Mouse (Mus musculus): ENCODE data around the gene Pdzd2. TPM values are rescaled to one million over a fixed set of nuclear protein-coding genes. Genes with fewer than 3 reads are reported as not detected.
A peak's percentile ranks its signal among the peaks of the same experiment; 100 is the strongest.

The Pdzd2 gene
- polyA plus RNA-seq, 1 experiment, result 2.4 TPM

GRCm38 (mm10) chr15:12337779-12338137 lies 402.0 kb downstream of the Pdzd2 start:
- H3K4me1 ChIP-seq (ENCODE audit: control insufficient read depth, insufficient read depth, low read length), result peaks cover 5% of the 10 kb centered on the region; the same call in 1 of the 2 replicates
- H3K27ac ChIP-seq (ENCODE audit: insufficient read depth, low read length), result no peak overlapping the region
- no peak overlapping the region for H3K4me3 ChIP-seq (ENCODE audit: insufficient read depth, low read length)
- TF ChIP-seq POLR2A (IDR thresholded peaks at IDR 0.05; ENCODE audit: low read depth, low read length) (no peak), CTCF (IDR thresholded peaks at IDR 0.05; ENCODE audit: borderline replicate concordance, insufficient read depth, low read length) (no peak)

- Histone ChIP-seq H3K4me1 (ENCODE audit: control insufficient read depth, insufficient read depth, low read length) (peaks cover 5% of the 10 kb centered on the region; the same call in 1 of the 2 replicates), H3K4me3 (ENCODE audit: insufficient read depth, low read length) (no peak overlapping the region), H3K27ac (ENCODE audit: insufficient read depth, low read length) (no peak overlapping the region)
- TF ChIP-seq CTCF (IDR thresholded peaks at IDR 0.05; ENCODE audit: borderline replicate concordance, insufficient read depth, low read length), result no peak
- TF ChIP-seq POLR2A (IDR thresholded peaks at IDR 0.05; ENCODE audit: low read depth, low read length), result no peak
Observed at GRCm38 (mm10) chr15:12337030-12337778, 402.5 kb downstream of the Pdzd2 start.

- H3K4me3 ChIP-seq (ENCODE audit: insufficient read depth, low read length), result no peak overlapping the region
- H3K27ac ChIP-seq (ENCODE audit: insufficient read depth, low read length), result no peak overlapping the region
Observed at GRCm38 (mm10) chr15:12334381-12334780, 405.3 kb downstream of the Pdzd2 start.

GRCm38 (mm10) chr15:12331300-12331699 lies 408.4 kb downstream of the Pdzd2 start:
- no peak for TF ChIP-seq CTCF (IDR thresholded peaks at IDR 0.05; ENCODE audit: borderline replicate concordance, insufficient read depth, low read length)
- no peak for TF ChIP-seq POLR2A (IDR thresholded peaks at IDR 0.05; ENCODE audit: low read depth, low read length)
- H3K4me1 ChIP-seq (ENCODE audit: control insufficient read depth, insufficient read depth, low read length), result no peaks in the 10 kb centered on the region
- no peak overlapping the region for H3K4me3 ChIP-seq (ENCODE audit: insufficient read depth, low read length)

More at GRCm38 (mm10) chr15:12334381-12334780, 405.3 kb downstream of the Pdzd2 start:
- no peaks in the 10 kb centered on the region for H3K4me1 ChIP-seq (ENCODE audit: control insufficient read depth, insufficient read depth, low read length)
- TF ChIP-seq POLR2A (IDR thresholded peaks at IDR 0.05; ENCODE audit: low read depth, low read length) (no peak), CTCF (IDR thresholded peaks at IDR 0.05; ENCODE audit: borderline replicate concordance, insufficient read depth, low read length) (no peak)

DNA sequence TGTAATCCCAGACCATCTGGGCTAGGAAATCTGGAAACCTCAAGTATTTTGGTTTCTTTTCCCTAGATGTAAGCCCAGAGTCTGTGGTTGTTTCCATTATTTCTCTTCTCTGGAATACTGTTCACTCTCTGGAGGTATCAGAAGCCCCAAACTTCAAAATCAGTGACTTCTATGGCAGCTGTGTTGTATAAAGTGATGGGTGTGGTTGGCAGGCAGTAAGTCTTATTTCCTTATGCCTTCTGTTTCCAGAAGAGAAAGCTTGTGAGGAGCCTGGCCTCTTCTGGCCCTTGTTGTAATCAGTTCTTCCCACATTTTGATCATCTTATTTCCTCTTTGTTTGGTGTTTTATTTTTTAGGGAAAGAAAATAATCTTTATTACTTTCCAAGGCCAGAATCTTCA lies 408.8 kb downstream of the Pdzd2 start:
- H3K4me3 ChIP-seq (ENCODE audit: insufficient read depth, low read length), result no peak overlapping the region
- TF ChIP-seq POLR2A (IDR thresholded peaks at IDR 0.05; ENCODE audit: low read depth, low read length) (no peak), CTCF (IDR thresholded peaks at IDR 0.05; ENCODE audit: borderline replicate concordance, insufficient read depth, low read length) (no peak)
- no peaks in the 10 kb centered on the region for H3K4me1 ChIP-seq (ENCODE audit: control insufficient read depth, insufficient read depth, low read length)
- no peak overlapping the region for H3K27ac ChIP-seq (ENCODE audit: insufficient read depth, low read length)

More at GRCm38 (mm10) chr15:12331300-12331699, 408.4 kb downstream of the Pdzd2 start:
- no peak overlapping the region for H3K27ac ChIP-seq (ENCODE audit: insufficient read depth, low read length)

GRCm38 (mm10) chr15:12330389-12330788 lies 409.3 kb downstream of the Pdzd2 start:
- no peak for TF ChIP-seq CTCF (IDR thresholded peaks at IDR 0.05; ENCODE audit: borderline replicate concordance, insufficient read depth, low read length)
- no peak for TF ChIP-seq POLR2A (IDR thresholded peaks at IDR 0.05; ENCODE audit: low read depth, low read length)
- Histone ChIP-seq H3K4me1 (ENCODE audit: control insufficient read depth, insufficient read depth, low read length) (no peaks in the 10 kb centered on the region; the same call in 1 of the 2 replicates), H3K27ac (ENCODE audit: insufficient read depth, low read length) (no peak overlapping the region), H3K4me3 (ENCODE audit: insufficient read depth, low read length) (no peak overlapping the region)

- Histone ChIP-seq H3K27ac (ENCODE audit: insufficient read depth, low read length) (no peak overlapping the region), H3K4me3 (ENCODE audit: insufficient read depth, low read length) (no peak overlapping the region), H3K4me1 (ENCODE audit: control insufficient read depth, insufficient read depth, low read length) (peaks cover 5% of the 10 kb centered on the region; the same call in 1 of the 2 replicates)
- TF ChIP-seq POLR2A (IDR thresholded peaks at IDR 0.05; ENCODE audit: low read depth, low read length) (no peak), CTCF (IDR thresholded peaks at IDR 0.05; ENCODE audit: borderline replicate concordance, insufficient read depth, low read length) (no peak)
Observed at GRCm38 (mm10) chr15:12324326-12324725, 415.4 kb downstream of the Pdzd2 start.

GRCm38 (mm10) chr15:12322676-12323402 lies 416.9 kb downstream of the Pdzd2 start:
- H3K27ac ChIP-seq (ENCODE audit: insufficient read depth, low read length), result no peak overlapping the region; the same call in 1 of the 2 replicates
- peak overlapping the region; percentile 100 for H3K4me3 ChIP-seq (ENCODE audit: insufficient read depth, low read length)
- peaks cover 5% of the 10 kb centered on the region; the same call in 1 of the 2 replicates for H3K4me1 ChIP-seq (ENCODE audit: control insufficient read depth, insufficient read depth, low read length)
- TF ChIP-seq POLR2A (IDR thresholded peaks at IDR 0.05; ENCODE audit: low read depth, low read length), result no peak
- TF ChIP-seq CTCF (IDR thresholded peaks at IDR 0.05; ENCODE audit: borderline replicate concordance, insufficient read depth, low read length), result no peak

- H3K27ac ChIP-seq (ENCODE audit: insufficient read depth, low read length), result peak within 1 kb of the TSS; percentile 71
- peaks cover 5% of the 10 kb centered on the region; the same call in 1 of the 2 replicates for H3K4me1 ChIP-seq (ENCODE audit: control insufficient read depth, insufficient read depth, low read length)
- peak within 1 kb of the TSS; percentile 100 for H3K4me3 ChIP-seq (ENCODE audit: insufficient read depth, low read length)
- TF ChIP-seq POLR2A (IDR thresholded peaks at IDR 0.05; ENCODE audit: low read depth, low read length) (0 out of 2 replicates have a peak, but pooled peaks have one; percentile 13), CTCF (IDR thresholded peaks at IDR 0.05; ENCODE audit: borderline replicate concordance, insufficient read depth, low read length) (no peak)
Observed at GRCm38 (mm10) chr15:12321788-12322621, 417.7 kb downstream of the Pdzd2 start, which contains the start of gene 1810049J17Rik. Gene 1810049J17Rik, minus strand, starts transcription at chr15:12321899.

All from embryonic fibroblast, embryonic 13.5 days (primary cell).